Mouse (Mus musculus): ENCODE measurements around the gene 1700042G07Rik. TPM values are rescaled to one million over a fixed set of nuclear protein-coding genes. Genes with fewer than 3 reads are reported as not detected.

1700042G07Rik gene
- total RNA-seq (2021), result not detected

GRCm38 (mm10) chr4:116173072-116173471 is at the start of gene 1700042G07Rik, which contains the start of gene Gm49337:
Gene 1700042G07Rik (plus strand): TSS chr4:116173372.
Gene Gm49337 (plus strand): TSS chr4:116173384.
- no peak for DNase-seq (ENCODE audit: low spot score in 2 of 2)
- intact Hi-C loops (cut with DNase I), result no loop called here

GRCm38 (mm10) chr4:116123602-116124519 is 49.3 kb upstream of the 1700042G07Rik start, which contains the start of the genes Rad54l and Pomgnt1:
Gene Rad54l (minus strand): TSS chr4:116123690.
Gene Pomgnt1 (plus strand): TSS chr4:116123840.
- intact Hi-C loops (cut with DNase I), result no loop called here
- DNase-seq (ENCODE audit: low spot score in 2 of 2), result peak; percentile 71 to 84

DNA sequence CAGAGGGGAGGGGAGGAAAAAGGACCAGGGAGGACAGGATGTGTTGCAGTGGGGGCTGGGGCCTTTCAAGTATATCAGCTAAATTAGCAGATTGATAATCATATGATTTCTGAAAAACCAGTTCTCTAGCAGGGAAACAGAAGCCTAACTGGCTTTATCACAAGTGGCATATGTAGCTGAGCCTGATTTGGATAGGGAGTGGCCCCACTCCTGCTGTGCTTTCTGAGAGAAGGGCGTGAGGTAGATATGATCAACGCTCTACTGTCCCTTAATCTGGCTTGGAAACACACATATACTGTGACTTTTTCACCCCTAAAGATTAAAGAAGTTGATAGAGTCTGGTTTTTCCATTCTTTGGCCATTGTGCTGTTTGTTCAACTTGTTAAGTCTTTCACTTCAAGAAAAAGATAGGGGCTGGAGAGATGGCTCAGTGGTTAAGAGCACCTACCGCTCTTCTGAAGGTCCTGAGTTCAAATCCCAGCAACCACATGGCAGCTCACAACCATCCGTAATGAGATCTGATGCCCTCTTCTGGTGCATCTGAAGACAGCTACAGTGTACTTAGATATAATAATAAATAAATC is 47.3 kb upstream of the 1700042G07Rik start:
- no peak for DNase-seq (ENCODE audit: low spot score in 2 of 2)
- intact Hi-C loops (cut with DNase I), result no loop called here

DNA sequence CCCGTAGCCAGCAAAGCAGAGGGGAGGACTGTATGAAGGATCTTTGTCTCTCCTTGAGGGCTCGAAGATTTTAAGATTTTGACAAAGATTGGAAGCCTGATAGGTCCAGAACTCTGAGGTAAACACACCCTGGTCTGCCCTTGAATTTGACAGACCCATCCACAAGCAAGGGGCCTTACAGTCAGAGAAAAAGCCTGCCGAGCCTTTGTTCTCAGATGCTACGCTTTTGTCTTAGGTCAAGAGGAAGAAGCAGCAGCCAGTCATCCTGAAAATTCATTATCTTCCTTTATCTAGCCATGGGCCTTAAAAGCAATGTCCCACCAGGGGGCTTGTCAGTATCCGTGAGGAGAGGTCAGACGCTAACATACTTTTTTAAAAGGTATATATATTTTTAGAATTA is 45.2 kb upstream of the 1700042G07Rik start:
- intact Hi-C loops (cut with DNase I), result no loop called here
- no peak for DNase-seq (ENCODE audit: low spot score in 2 of 2)

DNA sequence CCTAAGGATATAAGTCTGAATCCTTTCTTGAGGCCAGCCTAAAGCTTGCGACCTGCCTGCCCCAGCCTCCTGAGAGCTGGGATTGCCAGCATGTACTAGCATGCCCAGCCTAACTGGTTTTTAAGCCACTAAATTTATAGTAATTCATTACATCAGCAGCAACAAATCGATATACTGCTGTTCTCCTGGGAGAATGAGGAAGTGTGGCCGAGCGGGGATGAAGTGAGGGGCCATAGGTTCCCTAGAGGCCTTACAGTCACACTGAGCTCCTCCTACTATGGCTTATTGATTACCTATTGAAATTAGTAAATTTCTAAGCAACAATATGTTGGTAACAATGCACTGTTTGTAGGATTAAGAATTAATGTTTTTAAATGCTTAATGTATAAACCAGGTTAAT is 40.0 kb upstream of the 1700042G07Rik start:
- intact Hi-C loops (cut with DNase I), result no loop called here
- no peak for DNase-seq (ENCODE audit: low spot score in 2 of 2)

DNA sequence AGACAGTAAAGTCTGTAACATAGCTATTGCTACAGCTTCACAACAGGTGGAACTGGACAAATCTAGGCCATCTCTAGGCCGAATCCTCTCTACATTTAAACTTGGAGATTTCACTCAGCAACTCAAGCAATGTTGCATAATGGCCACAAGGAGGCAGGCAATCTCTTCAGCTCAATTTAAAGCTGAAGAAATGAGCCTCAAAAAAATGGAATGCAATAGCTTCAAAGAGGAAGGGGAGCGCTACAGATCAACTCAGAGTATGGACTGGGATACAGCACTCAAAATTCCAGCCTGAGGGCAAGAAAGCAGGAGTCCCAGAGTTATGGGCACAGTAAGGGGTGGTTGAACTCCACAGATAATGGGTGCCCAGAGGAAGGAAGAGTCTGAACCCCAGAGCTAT is 38.2 kb upstream of the 1700042G07Rik start:
- DNase-seq (ENCODE audit: low spot score in 2 of 2), result peak in 1 of 2 experiments; percentile 42
- intact Hi-C loops (cut with DNase I), result no loop called here

DNA sequence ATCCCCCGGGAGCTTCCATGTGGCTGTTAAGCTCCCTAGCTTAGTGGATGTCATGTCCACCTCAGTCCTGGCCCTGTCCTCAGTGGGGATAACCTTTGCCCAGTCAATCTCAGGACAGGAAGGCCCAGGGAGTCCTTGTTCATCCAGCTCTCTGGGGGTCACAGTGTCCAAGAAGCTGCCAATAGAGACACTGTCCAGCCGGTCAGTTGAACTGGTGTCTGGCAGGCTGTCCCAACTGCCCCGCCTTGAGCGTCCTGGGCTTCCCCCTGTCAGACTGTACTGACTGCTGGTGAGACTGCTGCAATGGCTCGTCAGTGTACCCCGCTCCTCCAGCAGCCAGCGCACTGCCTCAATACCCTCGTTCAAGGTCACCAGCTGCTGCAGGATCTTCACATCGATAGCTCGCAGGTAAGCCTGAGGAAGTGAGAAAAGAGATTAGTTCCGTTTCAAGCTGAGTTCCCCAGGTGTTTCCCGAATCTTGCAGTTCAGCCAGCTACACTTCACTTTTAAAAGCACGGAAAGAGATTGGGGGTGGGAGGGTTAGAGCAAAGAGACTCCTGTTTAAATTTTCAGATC is 35.7 kb upstream of the 1700042G07Rik start:
- intact Hi-C loops (cut with DNase I), result no loop called here
- no peak for DNase-seq (ENCODE audit: low spot score in 2 of 2)

GRCm38 (mm10) chr4:116140801-116141574 is 32.2 kb upstream of the 1700042G07Rik start:
- intact Hi-C loops (cut with DNase I), result no loop called here

GRCm38 (mm10) chr4:116141736-116142135 is 31.4 kb upstream of the 1700042G07Rik start:
- no peak for DNase-seq (ENCODE audit: low spot score in 2 of 2)
- intact Hi-C loops (cut with DNase I), result no loop called here

More at GRCm38 (mm10) chr4:116140801-116141574, 32.2 kb upstream of the 1700042G07Rik start:
- peak; percentile 42 to 82 for DNase-seq (ENCODE audit: low spot score in 2 of 2)

DNA sequence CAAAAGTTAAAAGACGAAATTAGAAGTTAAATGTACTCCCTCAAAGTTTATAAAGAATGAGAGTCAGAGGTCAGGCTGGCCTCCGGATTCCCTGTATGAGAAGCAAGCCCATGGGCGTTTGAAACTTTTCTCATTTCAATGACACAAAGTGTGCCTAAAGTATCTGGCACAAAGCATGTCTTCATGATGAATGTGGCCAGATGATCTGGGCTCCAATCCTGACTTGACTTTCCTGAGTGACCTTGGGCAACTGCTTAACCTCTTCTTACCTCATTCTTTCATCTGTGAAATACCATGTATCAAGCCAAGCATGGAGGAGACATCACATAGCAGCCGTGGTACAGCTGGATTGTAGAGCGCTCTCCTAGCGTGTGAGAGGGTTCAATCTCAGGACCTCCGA is 30.9 kb upstream of the 1700042G07Rik start:
- intact Hi-C loops (cut with DNase I), result no loop called here
- DNase-seq (ENCODE audit: low spot score in 2 of 2), result no peak

GRCm38 (mm10) chr4:116143317-116143811 is 29.8 kb upstream of the 1700042G07Rik start:
- intact Hi-C loops (cut with DNase I), result no loop called here
- DNase-seq (ENCODE audit: low spot score in 2 of 2), result no peak

DNA sequence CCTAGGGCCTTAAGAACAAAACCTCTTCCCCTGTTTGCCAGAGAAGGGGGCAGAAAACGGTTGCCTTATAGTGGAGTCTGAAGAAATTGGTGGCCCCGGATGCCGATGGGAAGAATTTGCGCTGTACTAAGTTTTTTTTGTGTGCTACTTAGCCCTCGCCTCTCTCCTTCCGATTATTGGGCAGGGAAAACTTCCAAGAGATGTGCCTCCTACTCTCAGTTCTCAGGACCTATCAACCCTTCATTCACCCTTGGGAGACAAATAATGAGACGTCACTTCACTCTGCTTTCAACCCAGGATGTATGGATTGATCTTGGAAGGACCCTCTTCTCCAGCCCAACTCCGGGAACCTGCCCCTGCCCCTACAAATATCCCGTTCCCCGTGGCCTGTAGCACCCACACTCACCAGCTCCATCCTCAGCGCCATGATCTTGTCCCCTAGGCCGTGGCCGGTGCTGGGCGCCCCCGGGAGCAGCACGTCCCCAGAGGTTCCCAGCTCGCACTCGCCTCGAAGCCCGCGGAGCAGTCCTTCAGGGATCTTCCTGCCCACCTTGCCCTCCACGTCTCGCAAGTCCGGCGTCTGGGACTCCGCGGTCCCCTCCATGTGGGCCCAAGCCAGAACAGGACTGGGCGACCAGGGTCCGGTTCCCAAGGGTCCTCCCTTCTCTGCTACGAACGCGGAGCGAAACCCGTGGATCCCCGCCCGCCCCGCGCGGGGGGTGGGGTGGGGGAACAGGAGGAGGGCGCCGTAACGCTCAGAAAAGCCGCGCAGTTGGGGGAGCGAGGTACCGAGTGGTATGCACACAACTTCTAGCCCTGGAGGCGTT is 29.1 kb upstream of the 1700042G07Rik start:
- intact Hi-C loops (cut with DNase I), result no loop called here
- peak; percentile 70 to 73 for DNase-seq (ENCODE audit: low spot score in 2 of 2)

DNA sequence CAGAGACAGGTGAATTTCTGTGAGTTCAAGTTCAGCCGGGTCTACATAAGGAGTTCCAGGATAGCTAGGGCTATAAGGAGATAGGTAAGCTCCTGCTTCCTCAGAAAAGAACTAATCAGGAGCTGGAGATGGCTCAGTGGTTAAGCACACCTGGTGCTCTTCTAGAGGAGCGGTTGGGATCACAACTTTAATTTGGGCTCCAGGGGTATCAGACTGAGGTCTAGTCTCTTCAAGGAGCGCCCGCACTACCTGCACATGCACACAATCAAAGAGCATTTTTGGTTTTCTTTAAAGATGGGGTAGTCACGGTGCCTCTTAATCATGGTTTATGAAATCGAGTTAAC is 23.4 kb upstream of the 1700042G07Rik start:
- intact Hi-C loops (cut with DNase I), result no loop called here
- peak in 1 of 2 experiments; percentile 36 for DNase-seq (ENCODE audit: low spot score in 2 of 2)

- intact Hi-C loops (cut with DNase I), result no loop called here
- DNase-seq (ENCODE audit: low spot score in 2 of 2), result peak in 1 of 2 experiments; percentile 56
These were observed 22.9 kb upstream of the 1700042G07Rik start for GRCm38 (mm10) chr4:116150156-116150861.

GRCm38 (mm10) chr4:116150862-116151221 is 22.3 kb upstream of the 1700042G07Rik start:
- intact Hi-C loops (cut with DNase I), result no loop called here
- no peak for DNase-seq (ENCODE audit: low spot score in 2 of 2)

DNA sequence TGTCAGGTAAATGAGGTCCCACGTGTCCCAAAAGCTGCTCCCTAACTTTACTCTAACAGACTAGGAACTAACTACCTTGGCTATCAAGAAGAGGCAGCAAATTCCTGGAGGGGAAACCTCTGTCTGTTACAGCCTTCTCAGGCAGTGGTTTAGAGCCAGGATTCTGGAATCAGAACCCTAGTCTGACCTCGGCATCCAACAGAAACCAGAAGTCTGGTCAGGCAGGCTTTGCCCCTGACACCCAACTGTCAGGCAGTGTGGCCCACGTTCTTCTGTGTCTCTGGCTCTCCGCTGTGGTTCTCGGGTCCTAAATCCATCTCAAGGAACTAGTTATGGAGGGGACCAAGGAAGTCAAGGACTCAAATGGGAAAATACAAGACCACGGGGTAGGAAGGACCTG is 21.9 kb upstream of the 1700042G07Rik start, which contains the start of gene Lurap1:
Gene Lurap1, minus strand, starts transcription at position 101 of the 400 bp plus-strand sequence.
- no peak for DNase-seq (ENCODE audit: low spot score in 2 of 2)
- intact Hi-C loops (cut with DNase I), result no loop called here

- intact Hi-C loops (cut with DNase I), result no loop called here
- no peak for DNase-seq (ENCODE audit: low spot score in 2 of 2)
These were observed 20.5 kb upstream of the 1700042G07Rik start for GRCm38 (mm10) chr4:116152702-116153101.

DNA sequence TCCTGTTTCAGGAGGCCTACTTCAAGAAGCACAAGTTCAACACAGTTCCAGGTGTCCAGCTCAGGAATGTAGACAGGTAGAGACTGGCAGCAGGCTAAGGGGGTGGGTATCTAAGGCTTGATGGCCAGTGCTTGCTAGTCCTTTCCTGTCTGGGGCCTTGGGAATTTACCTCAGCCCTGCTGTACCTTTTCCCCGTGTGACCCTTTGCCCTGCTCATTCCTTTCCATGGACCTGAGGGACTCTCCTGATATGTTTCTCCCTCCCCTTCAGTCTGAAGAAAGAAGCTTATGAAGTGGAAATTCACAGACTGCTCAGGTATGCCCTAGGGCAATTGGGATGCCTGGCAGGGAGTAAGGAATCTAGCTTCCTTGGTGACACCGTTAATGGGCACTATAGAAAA is 15.3 kb upstream of the 1700042G07Rik start:
- no peak for DNase-seq (ENCODE audit: low spot score in 2 of 2)
- intact Hi-C loops (cut with DNase I), result no loop called here

Measured in left cerebral cortex, postnatal 25 days (tissue).